Mouse (Mus musculus) myocyte (in vitro differentiated cells): ENCODE data around the gene Nr1i3. TPM values are rescaled to one million over a fixed set of nuclear protein-coding genes. Genes with fewer than 3 reads are reported as not detected.
"Not testable (repeated sequence)": the region's sequence is repeated elsewhere in the genome, so short reads cannot be mapped to it uniquely, and the experiment has no call there.

Experiments used
- H3K27me3 ChIP-seq: one replicate; pipeline ENCODE4 v1.6.1; 2011; ENCODE audit not compliant: control insufficient read depth, insufficient read depth, insufficient read length
- H3K36me3 ChIP-seq: one replicate; pipeline ENCODE4 v1.6.1; 2011; ENCODE audit not compliant: control insufficient read depth, insufficient read depth
- H3K4me2 ChIP-seq: one replicate; pipeline ENCODE4 v1.6.1; 2011; ENCODE audit warnings: low read depth, control low read depth
- H3K4me3 ChIP-seq: one replicate; pipeline ENCODE4 v1.5.1; 2011; ENCODE audit warnings: mild to moderate bottlenecking, control low read depth, moderate library complexity
- H3K79me2 ChIP-seq: one replicate; pipeline ENCODE4 v1.6.1; 2011; ENCODE audit not compliant: control insufficient read depth, insufficient read depth
- H3ac ChIP-seq: one replicate; pipeline ENCODE4 v1.6.1; 2011; ENCODE audit not compliant: control insufficient read depth, insufficient read length
- CEBPB ChIP-seq: IDR thresholded peaks from 2 replicates; pipeline ENCODE4 v1.6.1; 2011; ENCODE audit warnings: mild to moderate bottlenecking, moderate library complexity; ENCODE audit not compliant: poor library complexity, insufficient read depth, severe bottlenecking
- E2F4 ChIP-seq: IDR thresholded peaks from one replicate; pipeline ENCODE4 v1.6.1; 2011; ENCODE audit warnings: mild to moderate bottlenecking, control low read depth, moderate library complexity; ENCODE audit not compliant: insufficient read depth
- MAX ChIP-seq: IDR thresholded peaks from one replicate; pipeline ENCODE4 v1.6.1; 2011; ENCODE audit warnings: low read depth, mild to moderate bottlenecking, control low read depth
- MYOD1 ChIP-seq, 3 experiments: IDR thresholded peaks; one replicate each; pipeline ENCODE4 v1.6.1; 2011; ENCODE audit warnings: control low read depth in 2 of 3, low read depth in 2 of 3, mild to moderate bottlenecking in 2 of 3, moderate library complexity in 1 of 3; ENCODE audit not compliant: insufficient read length in 2 of 3, control insufficient read depth in 1 of 3
- MYOG ChIP-seq, 3 experiments: IDR thresholded peaks; one replicate each; pipeline ENCODE4 v1.6.1; 2011; ENCODE audit warnings: control low read depth in 2 of 3, low read depth in 2 of 3, mild to moderate bottlenecking in 2 of 3; ENCODE audit not compliant: insufficient read length in 2 of 3, control insufficient read depth in 1 of 3, insufficient read depth in 1 of 3
- POLR2A ChIP-seq: IDR thresholded peaks from one replicate; pipeline ENCODE4 v1.6.1; 2011; ENCODE audit warnings: low read depth, mild to moderate bottlenecking, control low read depth, moderate library complexity; ENCODE audit not compliant: insufficient read length
- POLR2AphosphoS2 ChIP-seq: IDR thresholded peaks from one replicate; pipeline ENCODE4 v1.6.1; 2011; ENCODE audit warnings: low read depth, control low read depth; ENCODE audit not compliant: insufficient read length
- REST ChIP-seq: IDR thresholded peaks from one replicate; pipeline ENCODE4 v1.6.1; 2011; ENCODE audit warnings: mild to moderate bottlenecking, control low read depth, moderate library complexity; ENCODE audit not compliant: insufficient read depth, insufficient read length
- SRF ChIP-seq: IDR thresholded peaks from one replicate; pipeline ENCODE4 v1.6.1; 2011; ENCODE audit warnings: low read depth; ENCODE audit not compliant: control insufficient read depth, insufficient read length
- TCF12 ChIP-seq: IDR thresholded peaks from one replicate; pipeline ENCODE4 v1.6.1; 2011; ENCODE audit warnings: mild to moderate bottlenecking, control low read depth; ENCODE audit not compliant: poor library complexity, insufficient read depth, severe bottlenecking
- TCF3 ChIP-seq: IDR thresholded peaks from one replicate; pipeline ENCODE4 v1.6.1; 2011; ENCODE audit warnings: low read depth, control low read depth; ENCODE audit not compliant: insufficient read length
- USF1 ChIP-seq: IDR thresholded peaks from one replicate; pipeline ENCODE4 v1.6.1; 2011; ENCODE audit warnings: low read depth, mild to moderate bottlenecking, control low read depth, moderate library complexity
- polyA plus RNA-seq: library from polyadenylated mRNA; unstranded; fragments of >200 nt; fragmentation: generic; extraction: Trizol; gene quantifications from one replicate; pipeline ENCODE4 v1.2.1, GENCODE M21; 2012; ENCODE audit warnings: missing spikeins

Gene Nr1i3
- polyA plus RNA-seq, 1 experiment: 0.06 TPM

GRCm38 (mm10) chr1:171235791-171236190 is 22.0 kb downstream of the Nr1i3 start:
- H3K79me2 ChIP-seq: no peaks in the 10 kb centered on the region
- H3K36me3 ChIP-seq: peaks cover 42% of the 10 kb centered on the region
- H3K4me2 ChIP-seq: peak overlapping the region; percentile 15
- no peak for TF ChIP-seq MAX
- TF ChIP-seq TCF12: no peak
- no peak for TF ChIP-seq SRF
- TF ChIP-seq POLR2A: no peak
- TF ChIP-seq REST: no peak
- no peak for TF ChIP-seq MYOG (IDR thresholded peaks at IDR 0.05; ENCODE audit: control insufficient read depth in 1 of 3, insufficient read depth in 1 of 3, insufficient read length in 2 of 3, low read depth in 2 of 3)
- TF ChIP-seq CEBPB: no peak
- TF ChIP-seq MYOD1 (IDR thresholded peaks at IDR 0.05; ENCODE audit: control insufficient read depth in 1 of 3, insufficient read length in 2 of 3, low read depth in 2 of 3): no peak
- TF ChIP-seq POLR2AphosphoS2: no peak
- TF ChIP-seq TCF3: no peak
- no peak for TF ChIP-seq USF1
- no peak for TF ChIP-seq E2F4
- H3K27me3 ChIP-seq: no peaks in the 10 kb centered on the region
- H3ac ChIP-seq: no peak overlapping the region
- no peak overlapping the region for H3K4me3 ChIP-seq

DNA sequence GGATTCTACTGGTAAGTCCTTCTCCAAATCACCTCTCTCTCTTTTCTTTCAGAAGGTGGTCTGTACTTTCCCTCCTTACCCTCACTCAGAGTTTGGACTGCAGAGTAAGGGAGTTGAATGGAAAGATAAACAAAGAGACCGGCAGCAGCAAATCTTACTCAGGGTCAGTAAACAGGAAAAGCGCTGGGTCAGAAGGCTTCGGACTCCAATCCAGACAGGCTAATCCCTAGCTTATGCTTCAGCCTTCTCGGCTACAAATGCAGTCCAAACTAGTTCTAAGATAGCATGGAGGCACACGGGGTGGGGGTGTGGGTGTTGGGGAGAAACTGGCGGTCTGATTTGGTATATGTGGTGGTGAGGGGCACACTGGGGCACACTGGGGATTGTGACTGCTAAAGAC is 23.7 kb downstream of the Nr1i3 start:
- no peak overlapping the region for H3K4me3 ChIP-seq
- H3K4me2 ChIP-seq: no peak overlapping the region
- TF ChIP-seq MAX (no peak), POLR2A (no peak), REST (no peak), MYOD1 (IDR thresholded peaks at IDR 0.05; ENCODE audit: control insufficient read depth in 1 of 3, insufficient read length in 2 of 3, low read depth in 2 of 3) (no peak), POLR2AphosphoS2 (no peak), CEBPB (no peak)
- peaks cover 42% of the 10 kb centered on the region for H3K36me3 ChIP-seq
- no peak overlapping the region for H3ac ChIP-seq
- H3K27me3 ChIP-seq: no peaks in the 10 kb centered on the region
- no peaks in the 10 kb centered on the region for H3K79me2 ChIP-seq

DNA sequence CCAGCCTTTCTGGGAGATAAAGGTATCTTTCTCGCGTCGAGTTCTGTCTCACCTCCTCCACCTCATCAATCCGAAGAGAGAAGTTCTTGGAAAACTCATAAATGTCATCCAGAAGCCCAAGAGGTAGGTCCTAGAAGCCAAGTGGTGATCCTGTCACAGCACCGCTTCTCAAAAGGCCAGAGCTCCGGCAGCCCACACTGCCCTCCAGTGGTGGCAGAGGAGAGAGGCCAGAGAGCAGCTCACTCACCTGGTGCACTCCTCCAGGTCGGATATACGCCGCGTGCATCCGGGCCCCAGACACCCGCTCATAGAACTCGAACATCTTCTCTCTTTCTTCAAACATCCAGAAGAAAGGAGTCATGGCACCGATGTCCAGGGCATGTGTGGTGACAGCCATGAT is 24.7 kb downstream of the Nr1i3 start:
- TF ChIP-seq USF1: no peak
- TF ChIP-seq SRF: no peak
- TF ChIP-seq MYOD1 (IDR thresholded peaks at IDR 0.05; ENCODE audit: control insufficient read depth in 1 of 3, insufficient read length in 2 of 3, low read depth in 2 of 3): no peak
- TF ChIP-seq TCF3: no peak
- no peak for TF ChIP-seq TCF12
- TF ChIP-seq POLR2AphosphoS2: no peak
- TF ChIP-seq CEBPB: no peak
- no peak for TF ChIP-seq REST
- no peak for TF ChIP-seq MAX
- no peak for TF ChIP-seq E2F4
- TF ChIP-seq MYOG (IDR thresholded peaks at IDR 0.05; ENCODE audit: control insufficient read depth in 1 of 3, insufficient read depth in 1 of 3, insufficient read length in 2 of 3, low read depth in 2 of 3): no peak
- H3K4me3 ChIP-seq: no peak overlapping the region
- H3K79me2 ChIP-seq: peaks cover 3% of the 10 kb centered on the region
- no peaks in the 10 kb centered on the region for H3K27me3 ChIP-seq
- H3ac ChIP-seq: no peak overlapping the region
- peaks cover 35% of the 10 kb centered on the region for H3K36me3 ChIP-seq
- H3K4me2 ChIP-seq: no peak overlapping the region

DNA sequence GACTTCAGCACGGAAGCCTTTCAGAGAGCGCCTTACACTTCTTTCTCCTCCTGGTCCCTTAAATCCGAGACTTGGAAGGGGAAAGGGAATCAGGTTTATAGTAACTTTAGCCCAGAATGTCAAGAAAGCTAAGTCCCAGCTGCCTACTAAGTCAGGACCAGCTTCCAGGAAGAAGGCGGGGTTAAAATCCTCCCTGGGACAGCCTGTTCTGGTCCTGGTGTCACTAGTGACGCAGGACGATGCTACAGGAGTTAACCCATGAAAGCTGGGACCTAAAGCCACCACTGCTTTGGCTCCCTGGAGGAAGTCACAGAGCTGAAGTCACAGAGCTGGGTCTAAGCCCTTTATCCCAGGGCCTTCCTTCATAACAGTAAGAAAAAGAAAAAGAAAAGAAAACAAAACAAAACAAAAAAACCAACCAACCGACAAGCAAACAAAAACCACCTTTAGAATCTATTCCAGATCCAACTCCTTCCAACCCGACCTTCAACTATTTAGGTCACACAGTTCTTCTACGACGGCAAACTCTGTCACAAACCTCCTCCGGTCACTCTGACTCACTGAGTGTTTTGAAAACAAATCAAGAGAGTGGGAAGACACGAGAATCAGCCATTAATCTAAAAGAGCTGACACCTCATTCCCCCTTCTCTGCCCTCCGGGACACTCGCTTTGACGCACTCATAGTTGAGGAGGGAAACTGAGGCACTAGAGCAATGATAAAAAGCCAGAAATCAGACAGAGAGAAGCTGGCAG is 26.4 kb downstream of the Nr1i3 start:
- no peak overlapping the region for H3K4me3 ChIP-seq
- no peaks in the 10 kb centered on the region for H3K27me3 ChIP-seq
- no peak overlapping the region for H3K4me2 ChIP-seq
- H3ac ChIP-seq: no peak overlapping the region
- TF ChIP-seq SRF (no peak), POLR2A (no peak), MYOG (IDR thresholded peaks at IDR 0.05; ENCODE audit: control insufficient read depth in 1 of 3, insufficient read depth in 1 of 3, insufficient read length in 2 of 3, low read depth in 2 of 3) (no peak), REST (no peak), TCF12 (no peak), USF1 (no peak), CEBPB (no peak), MAX (no peak)
- H3K79me2 ChIP-seq: peaks cover 14% of the 10 kb centered on the region
- H3K36me3 ChIP-seq: peaks cover 25% of the 10 kb centered on the region

GRCm38 (mm10) chr1:171240911-171241310 is 27.1 kb downstream of the Nr1i3 start:
- Histone ChIP-seq H3K4me3 (no peak overlapping the region), H3K36me3 (peaks cover 18% of the 10 kb centered on the region), H3K4me2 (no peak overlapping the region), H3K79me2 (peaks cover 19% of the 10 kb centered on the region), H3ac (no peak overlapping the region), H3K27me3 (no peaks in the 10 kb centered on the region)
- TF ChIP-seq SRF: no peak

GRCm38 (mm10) chr1:171241952-171242351 is 28.2 kb downstream of the Nr1i3 start:
- peaks cover 13% of the 10 kb centered on the region for H3K36me3 ChIP-seq
- H3K79me2 ChIP-seq: peaks cover 29% of the 10 kb centered on the region
- H3K4me2 ChIP-seq, H3ac ChIP-seq, H3K27me3 ChIP-seq, H3K4me3 ChIP-seq: not testable (repeated sequence)
